ENCODE assay signal across 9 mouse cellular contexts in the genomic region with DNA sequence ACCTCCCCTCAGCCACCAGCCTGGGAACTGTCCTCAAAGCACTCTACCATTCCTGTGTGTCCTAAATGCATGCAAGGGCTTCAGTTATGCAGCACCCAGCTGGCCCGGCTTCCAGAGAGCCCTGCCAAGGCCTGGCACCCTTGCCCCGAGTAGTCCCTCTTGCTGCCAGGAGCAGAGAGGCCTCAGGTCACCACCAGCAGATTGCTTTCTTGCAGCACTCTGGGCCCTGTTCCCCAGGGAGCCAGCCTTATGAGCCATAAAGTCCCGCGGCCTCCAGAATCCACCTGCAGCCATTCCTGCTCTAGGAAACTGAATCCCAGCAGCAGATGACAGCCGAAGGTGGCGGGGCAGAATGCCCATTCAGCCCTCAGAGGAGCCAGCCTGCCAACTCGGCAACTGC. TPM values are rescaled to one million over a fixed set of nuclear protein-coding genes. Genes with fewer than 3 reads are reported as not detected.
DNase-seq lines count a peak whose midpoint lies in the region; ATAC-seq and TF ChIP-seq lines count a peak whose summit lies in the region.
"Had no signal": no experiment of that assay in that cellular context is flagged by ENCODE, and none has a peak within 500 bp of the region (broad histone marks: within the 10 kb centered on the region; RNA-seq: fewer than 3 reads in every experiment).

No protein-coding gene starts in this region.

- H3K9ac ChIP-seq in liver, embryonic 12.5 days, result no peak overlapping the region

- no peaks in the 10 kb centered on the region for H3K9me3 ChIP-seq in liver, embryonic 12.5 days (replicated peaks)

- TF ChIP-seq CTCF in kidney, adult 2 months (conservative IDR thresholded peaks at IDR 0.05; ENCODE audit: insufficient read depth, insufficient read length, low read depth, low read length), result no peak

- no peak for ATAC-seq in inflammation-experienced regulatory T-cells, adult 6 months
- no peak for ATAC-seq in liver, embryonic 12.5 days

- H3K4me1 ChIP-seq in kidney, adult 2 months (ENCODE audit: control insufficient read depth, insufficient read depth, low read length), result no peaks in the 10 kb centered on the region
- peaks cover 5% of the 10 kb centered on the region; the same call in 1 of the 2 replicates for H3K4me1 ChIP-seq in liver, embryonic 12.5 days

- no peaks in the 10 kb centered on the region for H3K36me3 ChIP-seq in kidney, adult 2 months (ENCODE audit: control insufficient read depth, insufficient read depth, low read length)
- no peaks in the 10 kb centered on the region for H3K36me3 ChIP-seq in liver, embryonic 12.5 days

- no peak overlapping the region for H3K4me2 ChIP-seq in liver, embryonic 12.5 days

- WGBS in kidney, adult 2 months, result 66% methylated on average over 7 of the region's 7 CpGs
- WGBS in liver, embryonic 12.5 days (ENCODE audit: insufficient replicate concordance), result 61% methylated on average over 7 of the region's 7 CpGs

- intact Hi-C loops in heart, postnatal 14 days (cut with DNase I), result no loop called here

- no peak overlapping the region for H3K27ac ChIP-seq in kidney, adult 2 months (ENCODE audit: insufficient read depth, low read depth, low read length)
- no peak overlapping the region for H3K27ac ChIP-seq in liver, embryonic 12.5 days

- DNase-seq in kidney, adult 2 months, result peak; percentile 35
- DNase-seq in kidney, postnatal 14 days, result no peak
- peak; percentile 81 for DNase-seq in adrenal gland, postnatal 10 days
- peak; percentile 76 for DNase-seq in cerebellum, adult 9-11 months
- DNase-seq in heart, postnatal 14 days, result peak; percentile 67 to 81
- DNase-seq in yolk sac, embryonic 10.5 days (ENCODE audit: low spot score), result no peak
- DNase-seq: thymus, adult 18-20 months had no signal

- peaks cover 3% of the 10 kb centered on the region; the same call in 1 of the 2 replicates for H3K27me3 ChIP-seq in kidney, adult 2 months (replicated peaks; ENCODE audit: control insufficient read depth, insufficient read depth, low read length)
- H3K27me3 ChIP-seq in liver, embryonic 12.5 days (replicated peaks), result peaks cover 70% of the 10 kb centered on the region

- no peak for TF ChIP-seq POLR2A in kidney, adult 2 months (IDR thresholded peaks at IDR 0.05; ENCODE audit: low read depth, low read length)

- H3K4me3 ChIP-seq in kidney, adult 2 months (ENCODE audit: insufficient read depth, low read depth, low read length), result no peak overlapping the region
- no peak overlapping the region for H3K4me3 ChIP-seq in liver, embryonic 12.5 days

RNA-seq across cellular contexts. Expression of gene Cdkn1c, which starts 27.5 kb away (rescaled TPM):
- 30.8 and 31.0 TPM in 2 replicates for polyA plus RNA-seq in kidney, adult 2 months (2012; rRNA removed)
- total RNA-seq in adrenal gland, postnatal 10 days (2021), result 100 to 1,000 TPM; 386 to 453 TPM
- total RNA-seq in heart, postnatal 14 days (2021), result 10 to 100 TPM; 37.3 to 52.0 TPM
- under 1 TPM in 2 of 3 experiments, not detected in 1; 0.25 to 0.64 TPM for polyA plus RNA-seq in inflammation-experienced regulatory T-cells, adult 6 months (2017; shearing (Covaris generic))
- polyA plus RNA-seq in liver, embryonic 12.5 days (2016; fragmentation: Nextera tagmentation; extraction: Ambion mirVana), result 434 and 450 TPM in 2 replicates

RNA-seq across cellular contexts. Expression of gene Slc22a18, which starts 40.2 kb away (rescaled TPM):
- polyA plus RNA-seq in kidney, adult 2 months (2012; rRNA removed), result 1,125 and 1,412 TPM in 2 replicates
- total RNA-seq in adrenal gland, postnatal 10 days (2021), result 10 to 100 TPM in 1 of 2 experiments, 1 to 10 TPM in 1; 6.5 to 15.0 TPM
- under 1 TPM; 0.15 to 0.69 TPM for total RNA-seq in heart, postnatal 14 days (2021)
- polyA plus RNA-seq in inflammation-experienced regulatory T-cells, adult 6 months (2017; shearing (Covaris generic)), result under 1 TPM in 1 of 3 experiments, not detected in 2; 0.54 TPM
- 4.5 and 5.1 TPM in 2 replicates for polyA plus RNA-seq in liver, embryonic 12.5 days (2016; fragmentation: Nextera tagmentation; extraction: Ambion mirVana)

Comparison
In these comparisons a context has a peak if more than half of its experiments do, and no peak if none do; other contexts are left out.
1. DNase-seq: peak in kidney, adult 2 months (single experiment), adrenal gland, postnatal 10 days (single experiment), cerebellum, adult 9-11 months (single experiment) and heart, postnatal 14 days (2 of 2); none in kidney, postnatal 14 days (single experiment) and yolk sac, embryonic 10.5 days (single experiment).
2. RNA of gene Cdkn1c, which starts 27.5 kb away (polyA plus RNA-seq): 434 to 450 TPM in liver, embryonic 12.5 days and 30.8 to 31.0 TPM in kidney, adult 2 months; 0.25 to 0.64 TPM in inflammation-experienced regulatory T-cells, adult 6 months; every median in the first group is over 10 times any median in the second.
3. RNA of gene Slc22a18, which starts 40.2 kb away (polyA plus RNA-seq): 1,125 to 1,412 TPM in kidney, adult 2 months; 4.5 to 5.1 TPM in liver, embryonic 12.5 days and 0.54 TPM in inflammation-experienced regulatory T-cells, adult 6 months; every median in the first group is over 100 times any median in the second.